Mouse (Mus musculus): ENCODE results near the gene Gm20532.

- no peak for TF ChIP-seq CTCF (IDR thresholded peaks at IDR 0.05; ENCODE audit: borderline replicate concordance, extremely low read depth, insufficient read depth, insufficient read length)
- no peak for TF ChIP-seq POLR2A (IDR thresholded peaks at IDR 0.05; ENCODE audit: borderline replicate concordance, extremely low read depth, insufficient read depth, insufficient read length, poor library complexity, severe bottlenecking)
These were observed 726 bp upstream of the Gm20532 start for GRCm38 (mm10) chr2:26585713-26586112.

Data from brain, embryonic 14.5 days (tissue).